In the genomic region with DNA sequence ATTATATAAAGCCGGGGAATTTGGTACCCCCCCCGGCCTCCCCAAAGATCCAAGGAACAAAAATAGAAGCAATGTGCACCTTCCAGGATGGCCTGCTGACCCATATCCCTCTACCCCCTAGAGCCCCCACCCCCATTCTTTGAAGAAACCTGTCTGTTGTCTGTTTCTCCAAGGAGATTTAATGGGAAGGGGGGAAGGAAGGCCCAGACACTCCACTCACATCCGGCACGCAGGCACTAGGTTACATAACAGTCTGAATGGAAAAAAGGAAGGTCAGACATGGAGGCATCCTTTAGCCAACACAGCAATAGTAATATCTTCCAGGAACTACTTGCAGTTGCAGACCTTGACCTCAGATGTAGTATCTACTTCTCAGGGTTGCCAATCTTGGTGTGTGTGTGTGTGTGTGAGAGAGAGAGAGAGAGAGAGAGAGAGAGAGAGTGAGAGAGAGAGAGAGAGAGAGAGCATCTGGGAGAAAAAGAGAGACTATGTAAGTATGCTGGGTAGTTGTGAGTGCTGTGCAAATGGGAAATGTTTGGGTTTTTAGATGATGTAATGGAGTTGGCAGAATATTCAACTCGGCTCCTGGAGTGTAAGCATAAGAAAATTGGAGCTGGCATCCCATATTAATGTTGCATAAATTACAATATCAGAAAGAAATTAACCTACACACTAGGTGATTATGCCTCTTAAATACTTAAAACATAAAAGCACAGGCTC, we compare ENCODE assay signal across 8 mouse cellular contexts. TPM values are rescaled to one million over a fixed set of nuclear protein-coding genes. Genes with fewer than 3 reads are reported as not detected.
DNase-seq lines count a peak whose midpoint lies in the region; ATAC-seq and TF ChIP-seq lines count a peak whose summit lies in the region.

No protein-coding gene starts in this region.

- TF ChIP-seq POLR2A in thymus, adult 2 months (IDR thresholded peaks at IDR 0.05; ENCODE audit: control insufficient read depth, extremely low read depth, insufficient read depth, low read length, poor library complexity) = no peak

- ATAC-seq in embryonic facial prominence, embryonic 15.5 days (ENCODE audit: insufficient number of reproducible peaks, low FRiP score, low TSS enrichment, low read depth) = no peak

- H3K4me2 ChIP-seq in embryonic facial prominence, embryonic 15.5 days (replicated peaks) = peak overlapping the region; percentile 94

- TF ChIP-seq CTCF in thymus, adult 2 months (IDR thresholded peaks at IDR 0.05; ENCODE audit: borderline replicate concordance, control insufficient read depth, extremely low read depth, insufficient read depth, low read length, poor library complexity) = no peak

- H3K27me3 ChIP-seq in heart, embryonic 10.5 days (ENCODE audit: insufficient read depth, poor library complexity, severe bottlenecking) = peaks cover 4% of the 10 kb centered on the region; the same call in 1 of the 2 replicates
- H3K27me3 ChIP-seq in embryonic facial prominence, embryonic 15.5 days = no peaks in the 10 kb centered on the region; the same call in 1 of the 2 replicates
- H3K27me3 ChIP-seq in thymus, adult 2 months (ENCODE audit: control insufficient read depth, insufficient read depth, low read length) = no peaks in the 10 kb centered on the region; the same call in 1 of the 2 replicates

- H3K9ac ChIP-seq in embryonic facial prominence, embryonic 15.5 days = no peak overlapping the region

- peak; percentile 12 to 35 for DNase-seq in heart, adult 18-20 months
- DNase-seq in heart, embryonic 10.5 days (ENCODE audit: low spot score) = no peak
- DNase-seq in adrenal gland, postnatal 14 days = peak; percentile 52
- peak; percentile 23 to 74 for DNase-seq in kidney, postnatal 25 days
- DNase-seq in thymus, adult 2 months = no peak
- DNase-seq in adipocyte (ENCODE audit: low spot score) = no peak
- DNase-seq in urinary bladder, postnatal 36 days (ENCODE audit: low spot score in 2 of 2) = no peak

- H3K4me3 ChIP-seq in heart, embryonic 10.5 days = no peak overlapping the region
- H3K4me3 ChIP-seq in embryonic facial prominence, embryonic 15.5 days (replicated peaks) = peak overlapping the region; percentile 89; the same call in 1 of the 2 replicates
- H3K4me3 ChIP-seq in thymus, adult 2 months (ENCODE audit: control insufficient read depth, insufficient read depth, low read length) = no peak overlapping the region

- no peaks in the 10 kb centered on the region for H3K9me3 ChIP-seq in heart, embryonic 10.5 days
- H3K9me3 ChIP-seq in embryonic facial prominence, embryonic 15.5 days (replicated peaks) = no peaks in the 10 kb centered on the region

- WGBS in heart, embryonic 10.5 days = 46% methylated on average over 5 of the region's 5 CpGs
- 36% methylated on average over 5 of the region's 5 CpGs for WGBS in embryonic facial prominence, embryonic 15.5 days
- 53% methylated on average over 5 of the region's 5 CpGs for WGBS in thymus, adult 2 months

- peaks cover 15% of the 10 kb centered on the region; the same call in 1 of the 2 replicates for H3K4me1 ChIP-seq in heart, embryonic 10.5 days
- peaks cover 22% of the 10 kb centered on the region for H3K4me1 ChIP-seq in embryonic facial prominence, embryonic 15.5 days
- no peaks in the 10 kb centered on the region for H3K4me1 ChIP-seq in thymus, adult 2 months (replicated peaks; ENCODE audit: control insufficient read depth, insufficient read depth, low read length)

- no peak overlapping the region for H3K27ac ChIP-seq in heart, embryonic 10.5 days
- H3K27ac ChIP-seq in embryonic facial prominence, embryonic 15.5 days (replicated peaks) = no peak overlapping the region
- no peak overlapping the region for H3K27ac ChIP-seq in thymus, adult 2 months (ENCODE audit: control insufficient read depth, insufficient read depth, low read length)

- no peaks in the 10 kb centered on the region for H3K36me3 ChIP-seq in heart, embryonic 10.5 days
- H3K36me3 ChIP-seq in embryonic facial prominence, embryonic 15.5 days = no peaks in the 10 kb centered on the region
- H3K36me3 ChIP-seq in thymus, adult 2 months (ENCODE audit: control insufficient read depth, insufficient read depth, low read length) = no peaks in the 10 kb centered on the region

RNA-seq across cellular contexts. Expression of gene Rora, which starts 2.6 kb away (rescaled TPM):
- 10 to 100 TPM; 24.2 to 26.3 TPM for total RNA-seq in heart, adult 18-20 months (2021)
- 5.0 and 5.1 TPM in 2 replicates for polyA plus RNA-seq in heart, embryonic 10.5 days (2016; fragmentation: Nextera tagmentation; extraction: Ambion mirVana)
- 50.1 and 56.5 TPM in 2 replicates for total RNA-seq in adrenal gland, postnatal 14 days (2021)
- 27.2 and 27.3 TPM in 2 replicates for polyA plus RNA-seq in embryonic facial prominence, embryonic 15.5 days (2015; fragmentation: Nextera tagmentation; extraction: Ambion mirVana)
- 3.7 and 4.7 TPM in 2 replicates for polyA plus RNA-seq in thymus, adult 2 months (2012; rRNA removed)

Comparison
In these comparisons a context has a peak if more than half of its experiments do, and no peak if none do; other contexts are left out.
1. DNase-seq: peak in heart, adult 18-20 months (2 of 2), adrenal gland, postnatal 14 days (single experiment) and kidney, postnatal 25 days (2 of 2); none in heart, embryonic 10.5 days (single experiment), thymus, adult 2 months (single experiment), adipocyte (single experiment) and urinary bladder, postnatal 36 days (0 of 2).